Mouse (Mus musculus) midbrain, embryonic 12.5 days (tissue): ENCODE data around the gene Frem2. TPM values are rescaled to one million over a fixed set of nuclear protein-coding genes. Genes with fewer than 3 reads are reported as not detected.

ENCODE experiments used
- ATAC-seq: fragments of 200-750 bp; cut with Nextera tagmentation; 2 replicates; pipeline ENCODE4 v1.8.0; 2017; ENCODE audit warnings: low read depth, moderate TSS enrichment, moderate library complexity; ENCODE audit not compliant: low FRiP score
- H3K27ac ChIP-seq: fragments of 300-500 bp; sonication (generic); replicated peaks from 2 replicates; pipeline ENCODE4 v1.5.1; 2016; ENCODE audit warnings: mild to moderate bottlenecking
- H3K27me3 ChIP-seq: fragments of 300-500 bp; sonication (generic); 2 replicates; pipeline ENCODE4 v1.6.1; 2016; ENCODE audit warnings: mild to moderate bottlenecking
- H3K36me3 ChIP-seq: fragments of 300-500 bp; sonication (generic); 2 replicates; pipeline ENCODE4 v1.6.1; 2016
- H3K4me1 ChIP-seq: fragments of 300-500 bp; sonication (generic); 2 replicates; pipeline ENCODE4 v1.6.1; 2016
- H3K4me2 ChIP-seq: fragments of 300-500 bp; sonication (generic); replicated peaks from 2 replicates; pipeline ENCODE4 v1.6.1; 2016; ENCODE audit warnings: mild to moderate bottlenecking, moderate library complexity
- H3K4me3 ChIP-seq: fragments of 300-500 bp; sonication (generic); 2 replicates; pipeline ENCODE4 v1.5.1; 2016; ENCODE audit warnings: mild to moderate bottlenecking
- H3K9ac ChIP-seq: fragments of 300-500 bp; sonication (generic); replicated peaks from 2 replicates; pipeline ENCODE4 v1.6.1; 2016; ENCODE audit warnings: mild to moderate bottlenecking, moderate library complexity
- H3K9me3 ChIP-seq: fragments of 300-500 bp; sonication (generic); 2 replicates; pipeline ENCODE4 v1.6.1; 2016; ENCODE audit warnings: mild to moderate bottlenecking
- WGBS: fragments of 180-500 bp; shearing (Covaris S2); methylation state at CpG from one replicate; pipeline ENCODE4 v1.1.7; 2016; 5-methylcytosine and 5-hydroxymethylcytosine counted together
- polyA plus RNA-seq: library from polyadenylated mRNA; unstranded; fragments of >200 nt; fragmentation: Nextera tagmentation; extraction: Ambion mirVana; gene quantifications from 2 replicates; pipeline ENCODE4 v1.2.1, GENCODE M21; 2016

Gene Frem2
- polyA plus RNA-seq, 1 experiment from 2014 or later: 1.6 TPM

DNA sequence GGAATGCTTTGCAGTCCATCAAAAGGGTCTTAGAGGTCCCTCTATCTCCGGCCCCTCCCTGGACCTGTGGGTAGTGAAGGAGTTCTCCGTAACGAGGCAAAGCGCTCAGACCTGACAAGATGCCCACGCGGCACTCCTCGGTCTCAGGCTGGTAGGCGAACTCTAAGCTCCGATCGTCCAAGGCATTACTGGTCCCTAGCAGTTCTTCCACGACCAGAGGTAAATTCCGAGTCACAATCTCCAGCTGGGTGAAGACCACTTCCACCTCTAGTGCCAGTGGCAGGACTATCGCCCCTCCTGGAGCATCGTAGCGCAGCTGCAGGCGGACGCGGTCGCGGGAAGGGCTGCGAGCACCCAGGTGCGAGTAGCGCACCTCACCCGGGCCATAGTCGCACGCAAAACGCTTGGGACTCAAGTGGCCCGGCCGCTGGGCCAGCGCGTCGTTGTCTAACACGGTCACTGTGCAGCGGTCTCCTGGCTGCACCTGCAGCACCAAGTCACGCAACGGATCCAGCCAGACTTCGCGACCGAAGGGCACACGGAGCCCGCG is 752 bp downstream of the Frem2 start:
- Histone ChIP-seq H3K9me3 (peaks cover 13% of the 10 kb centered on the region), H3K9ac (peak overlapping the region; percentile 52), H3K27me3 (peaks cover 32% of the 10 kb centered on the region), H3K4me1 (peaks cover 16% of the 10 kb centered on the region), H3K27ac (no peak overlapping the region), H3K4me2 (peak overlapping the region; percentile 100), H3K36me3 (peaks cover 3% of the 10 kb centered on the region; the same call in 1 of the 2 replicates), H3K4me3 (peak overlapping the region; percentile 64)
- peak; percentile 10 for ATAC-seq
- WGBS: 1% methylated on average over 42 of the region's 42 CpGs

DNA sequence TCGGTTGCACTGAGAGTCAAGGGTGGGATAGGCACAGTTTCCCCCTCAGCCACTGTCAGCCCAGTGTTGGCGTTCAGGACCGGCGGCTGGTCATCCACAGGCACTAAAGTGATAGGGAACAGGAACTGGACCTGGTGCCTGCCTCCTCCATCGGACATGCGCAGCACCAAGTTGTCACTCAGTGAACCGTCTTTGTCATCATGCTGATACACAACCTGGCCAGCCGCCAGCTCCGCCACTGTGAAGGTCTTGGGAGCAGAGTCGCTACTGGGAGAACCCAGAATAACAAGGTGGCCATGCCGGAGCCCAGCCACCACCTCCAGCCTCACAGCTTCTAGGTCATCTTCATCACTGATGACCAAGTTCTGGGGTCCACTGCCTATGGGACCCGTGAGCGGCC is 1.8 kb downstream of the Frem2 start:
- Histone ChIP-seq H3K4me3 (no peak overlapping the region), H3K4me1 (peaks cover 17% of the 10 kb centered on the region), H3K4me2 (0 out of 2 replicates have a peak overlapping the region, but pooled peaks have one; percentile 100), H3K36me3 (peaks cover 3% of the 10 kb centered on the region; the same call in 1 of the 2 replicates), H3K27me3 (peaks cover 32% of the 10 kb centered on the region), H3K27ac (no peak overlapping the region), H3K9me3 (peaks cover 13% of the 10 kb centered on the region), H3K9ac (no peak overlapping the region)
- no peak for ATAC-seq
- WGBS: 85% methylated on average over 13 of the region's 13 CpGs

DNA sequence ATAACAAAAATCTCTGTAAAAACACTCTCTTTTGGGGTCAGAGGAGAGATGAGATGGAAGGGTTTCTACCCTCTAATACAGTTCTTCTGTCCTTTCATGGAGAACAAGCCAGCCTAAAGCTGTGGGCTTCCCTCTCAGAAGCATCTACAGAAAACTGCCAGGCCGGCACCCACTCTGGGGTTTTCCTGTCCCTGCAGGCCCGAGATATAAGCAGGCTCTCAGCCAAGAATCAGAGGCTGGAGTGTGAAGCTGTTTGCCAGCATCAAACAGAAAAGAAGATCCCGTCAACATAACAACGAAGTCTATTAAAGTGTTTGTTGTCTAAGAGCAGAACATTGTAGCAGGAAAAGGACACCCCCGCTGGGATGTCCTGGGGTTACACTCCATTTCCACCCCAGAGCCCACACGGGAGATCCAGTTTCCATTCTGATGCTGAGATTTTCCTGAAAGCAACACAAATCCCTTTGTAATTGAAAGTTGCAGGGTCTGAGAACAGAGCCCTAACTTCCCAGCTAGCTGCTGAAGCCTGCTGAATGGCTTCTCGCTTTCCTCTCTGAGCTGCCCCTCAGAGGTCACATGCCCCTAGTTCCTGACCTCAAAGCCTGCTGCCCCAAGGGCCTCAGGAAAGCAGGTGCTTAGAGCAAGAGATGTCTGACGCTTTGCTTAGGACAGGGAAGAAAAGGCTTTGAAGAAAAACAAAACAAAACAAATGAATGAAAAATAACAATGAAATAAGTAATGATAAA is 7.0 kb downstream of the Frem2 start:
- H3K27me3 ChIP-seq: peaks cover 9% of the 10 kb centered on the region
- peaks cover 7% of the 10 kb centered on the region for H3K4me1 ChIP-seq
- H3K4me3 ChIP-seq: no peak overlapping the region
- H3K4me2 ChIP-seq: no peak overlapping the region
- 2% methylated on average over 8 of the region's 8 CpGs for WGBS
- no peak overlapping the region for H3K9ac ChIP-seq
- H3K36me3 ChIP-seq: peaks cover 3% of the 10 kb centered on the region; the same call in 1 of the 2 replicates
- H3K27ac ChIP-seq: no peak overlapping the region; the same call in 1 of the 2 replicates
- ATAC-seq: peak; percentile 66; the same call in 1 of the 2 replicates
- peaks cover 12% of the 10 kb centered on the region for H3K9me3 ChIP-seq

DNA sequence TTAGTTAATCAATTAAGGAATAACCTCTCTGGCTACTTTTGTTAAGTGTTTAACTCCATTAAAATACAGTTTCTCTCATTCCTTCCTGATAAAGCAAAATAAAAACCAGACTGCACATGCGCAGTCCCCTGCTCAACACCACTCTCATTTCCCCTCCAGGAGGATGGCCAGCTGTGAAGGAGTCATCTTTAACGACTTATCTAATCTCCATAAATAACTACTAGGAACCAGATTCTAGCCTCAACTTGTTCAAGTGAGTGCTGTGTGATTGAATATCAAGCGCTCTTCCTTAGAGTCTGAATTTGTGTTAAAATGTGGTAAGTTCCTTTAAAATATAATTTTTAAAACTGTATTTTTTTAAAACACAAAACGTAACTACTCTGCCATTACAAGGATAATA is 7.7 kb downstream of the Frem2 start:
- H3K36me3 ChIP-seq: peaks cover 3% of the 10 kb centered on the region; the same call in 1 of the 2 replicates
- no peak overlapping the region for H3K27ac ChIP-seq
- H3K27me3 ChIP-seq: peaks cover 5% of the 10 kb centered on the region; the same call in 1 of the 2 replicates
- peaks cover 9% of the 10 kb centered on the region for H3K4me1 ChIP-seq
- ATAC-seq: no peak
- 41% methylated on average over 4 of the region's 4 CpGs for WGBS
- H3K4me3 ChIP-seq: no peak overlapping the region
- no peak overlapping the region for H3K9ac ChIP-seq
- no peak overlapping the region for H3K4me2 ChIP-seq
- peaks cover 4% of the 10 kb centered on the region for H3K9me3 ChIP-seq

DNA sequence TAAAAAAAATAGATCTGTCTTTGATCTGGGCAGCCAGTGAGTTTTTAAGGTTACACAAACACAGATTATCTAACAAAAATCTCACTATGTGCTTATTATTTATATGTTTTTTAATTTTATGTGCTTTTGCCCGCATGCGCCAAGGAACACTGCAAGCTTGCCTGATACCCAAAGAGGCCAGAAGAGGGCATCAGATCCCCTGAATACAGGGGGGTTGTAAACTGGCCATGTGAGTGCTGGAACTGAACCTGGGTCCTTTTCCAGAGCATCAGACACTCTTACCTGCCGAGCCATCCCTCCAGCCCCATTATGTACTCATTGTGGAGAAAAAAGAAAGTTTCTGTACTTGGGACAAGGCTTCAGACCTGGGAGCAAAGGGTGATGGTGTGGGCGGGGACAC is 8.3 kb downstream of the Frem2 start:
- Histone ChIP-seq H3K27ac (no peak overlapping the region), H3K36me3 (no peaks in the 10 kb centered on the region), H3K4me1 (peaks cover 9% of the 10 kb centered on the region), H3K27me3 (peaks cover 5% of the 10 kb centered on the region; the same call in 1 of the 2 replicates), H3K9ac (no peak overlapping the region), H3K9me3 (no peaks in the 10 kb centered on the region), H3K4me2 (no peak overlapping the region), H3K4me3 (no peak overlapping the region)
- ATAC-seq: no peak
- 76% methylated on average over 4 of the region's 4 CpGs for WGBS

DNA sequence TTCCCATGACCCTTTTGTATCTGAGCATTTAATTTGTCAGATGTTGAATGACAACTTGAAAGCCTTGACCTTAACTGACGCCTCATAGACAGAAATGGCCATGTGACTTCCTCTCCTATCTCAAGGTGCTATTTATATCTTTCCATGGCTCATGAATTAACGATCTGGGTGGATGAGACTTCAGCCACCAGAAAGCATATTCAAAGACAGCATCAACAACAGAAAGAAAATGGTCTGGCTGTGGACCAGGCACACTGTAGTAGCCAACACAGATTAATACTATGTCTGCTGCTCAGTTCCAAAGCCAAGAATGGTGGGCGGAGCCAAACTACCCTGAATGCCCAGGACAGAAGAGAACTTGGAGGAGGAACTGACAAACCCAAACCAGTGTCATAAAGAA is 21.2 kb downstream of the Frem2 start:
- Histone ChIP-seq H3K4me1 (peaks cover 4% of the 10 kb centered on the region), H3K36me3 (no peaks in the 10 kb centered on the region), H3K27ac (no peak overlapping the region), H3K9me3 (no peaks in the 10 kb centered on the region), H3K9ac (no peak overlapping the region), H3K4me2 (no peak overlapping the region), H3K27me3 (no peaks in the 10 kb centered on the region), H3K4me3 (no peak overlapping the region)
- ATAC-seq: no peak
- 81% methylated on average over 3 of the region's 3 CpGs for WGBS

DNA sequence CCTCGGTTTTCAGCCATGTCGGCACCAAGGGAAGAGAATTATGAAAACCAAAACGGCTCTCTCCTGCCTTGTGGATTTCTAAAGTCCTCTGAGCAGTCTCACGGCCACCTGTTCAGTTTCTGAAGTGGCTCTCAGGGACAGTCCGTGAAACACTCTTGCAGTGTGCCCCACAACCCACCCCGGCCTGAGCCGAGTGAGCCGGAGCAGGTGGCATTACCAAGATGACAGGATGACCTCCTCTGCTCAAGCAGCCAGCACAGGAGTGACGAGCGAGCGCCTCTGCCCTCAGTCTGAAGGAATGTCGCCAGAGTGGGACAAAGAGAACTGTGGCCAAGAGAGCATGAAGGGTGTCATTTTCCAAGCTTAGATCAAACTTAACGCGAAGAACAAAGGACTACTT is 26.0 kb downstream of the Frem2 start:
- Histone ChIP-seq H3K4me1 (peaks cover 8% of the 10 kb centered on the region), H3K9me3 (no peaks in the 10 kb centered on the region), H3K36me3 (no peaks in the 10 kb centered on the region), H3K27ac (no peak overlapping the region), H3K4me2 (no peak overlapping the region), H3K27me3 (no peaks in the 10 kb centered on the region), H3K4me3 (no peak overlapping the region), H3K9ac (no peak overlapping the region)
- no peak for ATAC-seq
- 43% methylated on average over 14 of the region's 14 CpGs for WGBS

DNA sequence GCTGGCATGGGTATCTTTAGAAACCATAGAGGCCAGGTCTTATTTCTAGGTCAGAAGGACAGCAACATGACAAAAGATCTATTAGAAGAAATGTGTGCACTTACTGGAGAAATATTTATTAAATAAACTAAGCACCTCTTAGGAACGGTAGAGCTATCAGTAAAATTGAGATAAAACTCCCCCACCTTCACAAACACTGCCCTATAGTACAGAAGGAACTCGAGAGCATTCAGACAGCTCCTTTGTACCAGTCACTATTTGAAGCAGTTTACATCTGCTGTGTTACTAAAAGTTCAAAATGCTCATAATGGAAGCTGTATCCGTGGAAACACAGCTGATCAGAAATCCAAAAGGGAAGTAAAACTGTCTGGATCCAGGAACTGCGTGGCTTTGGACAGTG is 26.5 kb downstream of the Frem2 start:
- Histone ChIP-seq H3K27me3 (no peaks in the 10 kb centered on the region), H3K9ac (no peak overlapping the region), H3K4me2 (no peak overlapping the region), H3K36me3 (no peaks in the 10 kb centered on the region), H3K4me1 (peaks cover 8% of the 10 kb centered on the region), H3K4me3 (no peak overlapping the region), H3K27ac (no peak overlapping the region), H3K9me3 (no peaks in the 10 kb centered on the region)
- WGBS: 55% methylated on average over 4 of the region's 4 CpGs
- no peak for ATAC-seq

DNA sequence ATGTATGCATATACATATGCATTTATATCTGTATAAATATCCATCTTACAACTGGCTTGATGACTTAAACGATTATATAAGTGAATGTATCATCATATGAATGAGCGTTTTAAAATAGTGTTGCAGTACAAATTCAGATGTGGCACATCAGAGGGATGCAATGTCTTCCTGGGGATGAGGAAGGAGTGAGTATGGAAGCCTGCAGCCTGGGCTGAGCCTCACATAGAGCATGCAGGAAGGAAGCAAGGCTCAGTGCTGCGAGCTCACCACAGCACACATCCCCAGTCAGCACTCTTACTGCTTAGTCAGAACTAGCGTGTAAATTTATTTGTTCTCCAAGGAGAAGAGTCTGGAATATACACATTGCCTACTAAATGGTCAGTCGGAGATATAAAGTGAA is 27.2 kb downstream of the Frem2 start:
- H3K36me3 ChIP-seq: no peaks in the 10 kb centered on the region
- H3K9ac ChIP-seq: no peak overlapping the region
- H3K4me1 ChIP-seq: peaks cover 8% of the 10 kb centered on the region
- H3K27ac ChIP-seq: no peak overlapping the region
- H3K4me2 ChIP-seq: no peak overlapping the region
- WGBS: 93% methylated on average over 5 of the region's 5 CpGs
- no peaks in the 10 kb centered on the region for H3K27me3 ChIP-seq
- H3K4me3 ChIP-seq: no peak overlapping the region
- no peaks in the 10 kb centered on the region for H3K9me3 ChIP-seq
- ATAC-seq: no peak

DNA sequence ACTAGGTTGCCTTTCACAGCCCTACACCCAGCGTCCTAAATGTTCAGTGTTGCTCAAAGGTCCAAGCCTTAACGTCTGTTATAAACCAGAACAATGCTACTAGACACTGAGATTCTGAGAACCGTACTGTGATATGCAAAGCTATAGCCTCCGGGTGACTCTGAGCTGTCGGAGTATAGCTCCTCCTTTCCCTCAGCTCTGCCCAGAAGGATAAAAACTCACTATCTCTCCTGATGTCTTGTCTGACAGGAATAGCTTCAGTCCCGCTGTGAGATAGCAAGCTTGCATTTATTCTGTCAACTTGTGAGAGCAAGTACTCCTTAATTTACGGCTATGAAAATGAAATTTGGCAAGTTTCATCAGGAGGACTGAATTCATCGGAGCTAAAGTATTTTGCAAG is 33.9 kb downstream of the Frem2 start:
- no peak overlapping the region for H3K4me2 ChIP-seq
- H3K4me1 ChIP-seq: no peaks in the 10 kb centered on the region
- WGBS: 85% methylated on average over 8 of the region's 8 CpGs
- H3K9ac ChIP-seq: no peak overlapping the region
- H3K27me3 ChIP-seq: no peaks in the 10 kb centered on the region
- H3K27ac ChIP-seq: no peak overlapping the region
- ATAC-seq: no peak
- H3K4me3 ChIP-seq: no peak overlapping the region
- no peaks in the 10 kb centered on the region for H3K36me3 ChIP-seq
- H3K9me3 ChIP-seq: no peaks in the 10 kb centered on the region

DNA sequence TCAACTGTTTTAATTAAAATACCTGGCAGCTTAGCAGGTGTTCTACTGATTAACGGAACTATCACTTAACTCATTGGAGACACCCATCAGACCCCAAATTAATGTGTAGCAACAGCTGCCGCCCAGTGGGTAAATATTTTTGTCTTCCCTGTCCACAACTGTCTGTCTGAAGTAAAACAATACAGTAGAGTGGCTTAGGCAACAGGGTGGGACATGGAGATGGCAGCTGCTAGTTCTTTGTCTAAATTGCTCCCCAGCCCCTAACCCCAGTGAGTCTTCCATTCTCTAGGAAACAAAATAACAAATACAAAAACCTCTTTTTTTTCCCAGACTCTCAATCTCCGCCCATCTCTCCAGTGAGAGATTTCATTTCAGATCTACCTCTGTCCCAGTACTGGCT is 36.2 kb downstream of the Frem2 start:
- Histone ChIP-seq H3K4me3 (no peak overlapping the region), H3K36me3 (no peaks in the 10 kb centered on the region), H3K4me1 (no peaks in the 10 kb centered on the region), H3K9ac (no peak overlapping the region), H3K9me3 (no peaks in the 10 kb centered on the region), H3K4me2 (no peak overlapping the region), H3K27me3 (no peaks in the 10 kb centered on the region), H3K27ac (no peak overlapping the region)
- 73% methylated on average over 3 of the region's 3 CpGs for WGBS
- ATAC-seq: no peak

DNA sequence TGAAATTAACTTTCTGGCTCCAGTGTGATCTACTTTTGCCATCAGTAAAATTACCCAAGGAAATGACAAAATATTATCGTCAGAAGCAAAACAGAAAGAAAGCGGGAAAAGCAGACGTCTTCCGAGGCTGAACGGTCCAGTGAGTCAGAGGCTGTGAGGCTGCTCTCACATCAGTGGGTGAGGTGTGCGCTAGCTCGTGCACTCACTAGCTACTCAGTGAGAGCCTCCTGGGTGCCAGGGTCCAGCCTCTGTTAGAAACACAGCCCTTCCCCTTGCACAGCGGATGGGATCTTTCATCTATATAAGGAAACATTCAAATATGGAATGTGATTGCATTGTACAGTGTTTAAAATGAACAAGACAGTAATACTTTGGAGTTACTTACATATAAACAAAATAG is 36.8 kb downstream of the Frem2 start:
- no peak overlapping the region for H3K9ac ChIP-seq
- ATAC-seq: no peak
- no peaks in the 10 kb centered on the region for H3K27me3 ChIP-seq
- H3K4me3 ChIP-seq: no peak overlapping the region
- no peaks in the 10 kb centered on the region for H3K4me1 ChIP-seq
- H3K9me3 ChIP-seq: no peaks in the 10 kb centered on the region
- no peaks in the 10 kb centered on the region for H3K36me3 ChIP-seq
- 92% methylated on average over 8 of the region's 8 CpGs for WGBS
- no peak overlapping the region for H3K4me2 ChIP-seq
- H3K27ac ChIP-seq: no peak overlapping the region
